Mouse (Mus musculus) mammary gland, adult 2 months (tissue): Measurements from ENCODE around the gene Celsr1. TPM values are rescaled to one million over a fixed set of nuclear protein-coding genes. Genes with fewer than 3 reads are reported as not detected.

Experiments used
- polyA plus RNA-seq: library from polyadenylated mRNA; depleted of rRNA; stranded (reverse); fragments of >200 nt; gene quantifications from 2 replicates; pipeline ENCODE4 v1.2.3, GENCODE M21; 2012; ENCODE audit warnings: low replicate concordance; rRNA removed

The Celsr1 gene
- 6.9 and 10.5 TPM in 2 replicates for polyA plus RNA-seq

GRCm38 (mm10) chr15:86033191-86033841 is at the start of gene Celsr1:
Gene Celsr1, minus strand, starts transcription at chr15:86033777.

GRCm38 (mm10) chr15:86057413-86057812 is 23.8 kb upstream of the Celsr1 start, which contains the start of gene Gramd4:
Gene Gramd4, plus strand, starts transcription at chr15:86057695.

GRCm38 (mm10) chr15:85878848-85879497 is 154.6 kb downstream of the Celsr1 start, which contains the start of gene Trmu:
Gene Trmu, plus strand, starts transcription at chr15:85879312.

GRCm38 (mm10) chr15:85859490-85860031 is 174.0 kb downstream of the Celsr1 start, which contains the start of gene Gtse1:
Gene Gtse1, plus strand, starts transcription at chr15:85859745.

Other genes starting within 250 kb of the Celsr1 start
- 37.3 and 38.0 TPM in 2 replicates for gene Cdpf1, start 222.1 kb downstream of the Celsr1 start, polyA plus RNA-seq
- 0.04 and 0.16 TPM in 2 replicates for gene Pkdrej, start 212.0 kb downstream of the Celsr1 start, polyA plus RNA-seq
- gene Ttc38, start 201.5 kb downstream of the Celsr1 start, polyA plus RNA-seq: 7.3 and 7.9 TPM in 2 replicates
- gene Gtse1, start 174.0 kb downstream of the Celsr1 start, polyA plus RNA-seq: 1.7 and 2.8 TPM in 2 replicates
- 23.1 and 28.2 TPM in 2 replicates for gene Trmu, start 154.5 kb downstream of the Celsr1 start, polyA plus RNA-seq
- gene Gramd4, start 23.9 kb upstream of the Celsr1 start, polyA plus RNA-seq: 28.3 and 36.2 TPM in 2 replicates
- 34.6 and 44.4 TPM in 2 replicates for gene Cerk, start 152.4 kb upstream of the Celsr1 start, polyA plus RNA-seq
- gene Tbc1d22a, start 180.7 kb upstream of the Celsr1 start, polyA plus RNA-seq: 31.5 and 43.1 TPM in 2 replicates